Mouse (Mus musculus): ENCODE results near the gene Olfr497. TPM values are rescaled to one million over a fixed set of nuclear protein-coding genes. Genes with fewer than 3 reads are reported as not detected.

The Olfr497 gene
- not detected in 2 replicates for polyA plus RNA-seq (2016; fragmentation: Nextera tagmentation; extraction: Ambion mirVana)

GRCm38 (mm10) chr7:108420121-108420520, at the start of gene Olfr497:
Gene Olfr497, plus strand, starts transcription at chr7:108420421.
- H3K36me3 ChIP-seq: no peaks in the 10 kb centered on the region
- no peak within 1 kb of the TSS for H3K27ac ChIP-seq
- H3K27me3 ChIP-seq (ENCODE audit: low read depth, poor library complexity, severe bottlenecking): no peaks in the 10 kb centered on the region
- no peak within 1 kb of the TSS for H3K4me3 ChIP-seq
- WGBS: 88% methylated on average over 2 of the region's 2 CpGs
- H3K4me1 ChIP-seq: no peaks in the 10 kb centered on the region
- H3K9me3 ChIP-seq (replicated peaks): no peaks in the 10 kb centered on the region
- no peak for DNase-seq (ENCODE audit: low spot score)

GRCm38 (mm10) chr7:108392867-108393266, 27.4 kb upstream of the Olfr497 start, which contains the start of gene Olfr495:
Gene Olfr495, plus strand, starts transcription at chr7:108393167.
- Histone ChIP-seq H3K4me1 (no peaks in the 10 kb centered on the region), H3K27me3 (ENCODE audit: low read depth, poor library complexity, severe bottlenecking) (no peaks in the 10 kb centered on the region), H3K36me3 (no peaks in the 10 kb centered on the region), H3K9me3 (replicated peaks) (no peaks in the 10 kb centered on the region), H3K4me3 (no peak within 1 kb of the TSS), H3K27ac (no peak within 1 kb of the TSS)
- 85% methylated on average over 1 of the region's 1 CpGs for WGBS
- DNase-seq (ENCODE audit: low spot score): no peak

DNA sequence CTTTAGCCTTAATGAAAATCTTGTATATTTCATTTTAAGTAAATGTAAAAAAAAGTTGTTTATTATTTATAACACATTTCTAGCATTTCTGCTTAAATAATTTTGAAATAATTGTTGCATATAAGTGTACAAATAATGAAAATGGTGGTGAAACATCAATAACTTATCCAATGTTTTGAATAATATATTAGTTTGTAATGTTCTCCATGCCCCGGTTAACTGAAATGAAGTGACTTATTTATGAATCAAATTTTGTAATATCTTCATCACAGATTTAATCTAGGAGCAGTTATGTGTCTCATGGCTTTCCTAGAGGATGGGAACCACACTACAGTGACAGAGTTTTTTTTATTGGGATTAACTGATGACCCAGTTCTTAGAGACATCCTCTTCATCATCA, 44.8 kb downstream of the Olfr497 start, which contains the start of gene Olfr498:
Gene Olfr498, plus strand, starts transcription at position 301 of the 400 bp plus-strand sequence.
- no peaks in the 10 kb centered on the region for H3K36me3 ChIP-seq
- DNase-seq (ENCODE audit: low spot score): no peak
- WGBS: 92% methylated on average over 1 of the region's 1 CpGs

More for the DNA sequence above, 44.8 kb downstream of the Olfr497 start, which contains the start of gene Olfr498:
- no peaks in the 10 kb centered on the region for H3K27me3 ChIP-seq (ENCODE audit: low read depth, poor library complexity, severe bottlenecking)
- H3K9me3 ChIP-seq (replicated peaks): no peaks in the 10 kb centered on the region
- no peak within 1 kb of the TSS for H3K4me3 ChIP-seq
- no peaks in the 10 kb centered on the region for H3K4me1 ChIP-seq
- no peak within 1 kb of the TSS for H3K27ac ChIP-seq

Other genes starting within 250 kb of the Olfr497 start
- not detected in 2 replicates for gene Olfr486, start 247.7 kb upstream of the Olfr497 start, polyA plus RNA-seq (2016; fragmentation: Nextera tagmentation; extraction: Ambion mirVana)
- not detected in 2 replicates for gene Olfr487, start 205.8 kb upstream of the Olfr497 start, polyA plus RNA-seq (2016; fragmentation: Nextera tagmentation; extraction: Ambion mirVana)
- gene Olfr488, start 162.1 kb upstream of the Olfr497 start, polyA plus RNA-seq (2016; fragmentation: Nextera tagmentation; extraction: Ambion mirVana): not detected in 2 replicates
- not detected in 2 replicates for gene Olfr490, start 131.5 kb upstream of the Olfr497 start, polyA plus RNA-seq (2016; fragmentation: Nextera tagmentation; extraction: Ambion mirVana)
- not detected in 2 replicates for gene Olfr491, start 107.0 kb upstream of the Olfr497 start, polyA plus RNA-seq (2016; fragmentation: Nextera tagmentation; extraction: Ambion mirVana)
- gene Olfr492, start 96.7 kb upstream of the Olfr497 start, polyA plus RNA-seq (2016; fragmentation: Nextera tagmentation; extraction: Ambion mirVana): not detected in 2 replicates
- gene Olfr493, start 73.4 kb upstream of the Olfr497 start, polyA plus RNA-seq (2016; fragmentation: Nextera tagmentation; extraction: Ambion mirVana): not detected in 2 replicates
- gene Olfr494, start 55.1 kb upstream of the Olfr497 start, polyA plus RNA-seq (2016; fragmentation: Nextera tagmentation; extraction: Ambion mirVana): not detected in 2 replicates
- not detected in 2 replicates for gene Olfr495, start 27.3 kb upstream of the Olfr497 start, polyA plus RNA-seq (2016; fragmentation: Nextera tagmentation; extraction: Ambion mirVana)
- gene Olfr498, start 44.9 kb downstream of the Olfr497 start, polyA plus RNA-seq (2016; fragmentation: Nextera tagmentation; extraction: Ambion mirVana): not detected in 2 replicates
- not detected in 2 replicates for gene Olfr502, start 104.6 kb downstream of the Olfr497 start, polyA plus RNA-seq (2016; fragmentation: Nextera tagmentation; extraction: Ambion mirVana)
- gene Olfr503, start 124.1 kb downstream of the Olfr497 start, polyA plus RNA-seq (2016; fragmentation: Nextera tagmentation; extraction: Ambion mirVana): not detected in 2 replicates
- not detected in 2 replicates for gene Olfr504, start 145.4 kb downstream of the Olfr497 start, polyA plus RNA-seq (2016; fragmentation: Nextera tagmentation; extraction: Ambion mirVana)
- gene Olfr506, start 190.4 kb downstream of the Olfr497 start, polyA plus RNA-seq (2016; fragmentation: Nextera tagmentation; extraction: Ambion mirVana): not detected in 2 replicates
- gene Olfr507, start 201.4 kb downstream of the Olfr497 start, polyA plus RNA-seq (2016; fragmentation: Nextera tagmentation; extraction: Ambion mirVana): not detected in 2 replicates
- not detected in 2 replicates for gene Olfr508, start 209.6 kb downstream of the Olfr497 start, polyA plus RNA-seq (2016; fragmentation: Nextera tagmentation; extraction: Ambion mirVana)
- not detected in 2 replicates for gene Olfr509, start 231.5 kb downstream of the Olfr497 start, polyA plus RNA-seq (2016; fragmentation: Nextera tagmentation; extraction: Ambion mirVana)
- not detected in 2 replicates for gene Olfr510, start 246.0 kb downstream of the Olfr497 start, polyA plus RNA-seq (2016; fragmentation: Nextera tagmentation; extraction: Ambion mirVana)